Mouse (Mus musculus): ENCODE measurements around the gene Shox2.

DNA sequence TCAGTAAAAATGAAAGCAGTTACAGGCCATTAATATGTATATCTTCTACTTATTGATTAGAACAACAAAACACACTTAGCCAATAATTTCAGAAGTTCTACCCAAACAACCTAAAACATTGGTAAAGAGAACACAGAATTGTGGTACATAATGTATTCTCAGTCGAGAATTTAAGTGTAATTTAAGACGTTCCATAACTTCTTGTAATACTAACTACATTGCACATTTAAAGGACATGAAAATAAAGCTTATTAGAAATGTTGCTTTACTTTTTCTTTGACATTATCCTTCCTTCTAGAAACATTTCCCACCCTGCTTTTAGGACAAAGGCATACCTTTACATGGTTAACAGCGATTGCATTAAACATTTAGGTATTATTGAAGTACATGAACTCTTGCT is 1.9 kb upstream of the Shox2 start:
- TF ChIP-seq CTCF (IDR thresholded peaks at IDR 0.05; ENCODE audit: borderline replicate concordance, insufficient read depth, low read length) (no peak), POLR2A (IDR thresholded peaks at IDR 0.05; ENCODE audit: low read depth, low read length) (no peak)
